Mouse (Mus musculus): ENCODE measurements around the gene Acox2.
A peak's percentile ranks its signal among the peaks of the same experiment; 100 is the strongest.

Gene Acox2

GRCm38 (mm10) chr14:8214299-8215207, 44.6 kb downstream of the Acox2 start:
- peak; percentile 11 to 27 for DNase-seq (ENCODE audit: low read depth in 2 of 2, low spot score in 2 of 2)

- DNase-seq (ENCODE audit: low read depth in 2 of 2, low spot score in 2 of 2) = peak; percentile 93 to 94
Observed at GRCm38 (mm10) chr14:8213803-8214224, 45.3 kb downstream of the Acox2 start, which contains the start of gene Kctd6. TSS of gene Kctd6 (plus strand) at chr14:8214140.

GRCm38 (mm10) chr14:8212996-8213395, 46.2 kb downstream of the Acox2 start:
- no peak for DNase-seq (ENCODE audit: low read depth in 2 of 2, low spot score in 2 of 2)

- DNase-seq (ENCODE audit: low read depth in 2 of 2, low spot score in 2 of 2) = no peak
Observed at GRCm38 (mm10) chr14:8209896-8210295, 49.3 kb downstream of the Acox2 start.

GRCm38 (mm10) chr14:8208876-8209275, 50.3 kb downstream of the Acox2 start:
- no peak for DNase-seq (ENCODE audit: low read depth in 2 of 2, low spot score in 2 of 2)

- no peak for DNase-seq (ENCODE audit: low read depth in 2 of 2, low spot score in 2 of 2)
Observed at GRCm38 (mm10) chr14:8207543-8207942, 51.6 kb downstream of the Acox2 start.

GRCm38 (mm10) chr14:8207105-8207504, 52.0 kb downstream of the Acox2 start:
- no peak for DNase-seq (ENCODE audit: low read depth in 2 of 2, low spot score in 2 of 2)

- no peak for DNase-seq (ENCODE audit: low read depth in 2 of 2, low spot score in 2 of 2)
Observed at GRCm38 (mm10) chr14:8206179-8206910, 52.8 kb downstream of the Acox2 start.

GRCm38 (mm10) chr14:8201715-8202114, 57.4 kb downstream of the Acox2 start:
- no peak for DNase-seq (ENCODE audit: low read depth in 2 of 2, low spot score in 2 of 2)

GRCm38 (mm10) chr14:8200769-8201168, 58.4 kb downstream of the Acox2 start:
- no peak for DNase-seq (ENCODE audit: low read depth in 2 of 2, low spot score in 2 of 2)

GRCm38 (mm10) chr14:8192727-8193126, 66.4 kb downstream of the Acox2 start:
- DNase-seq (ENCODE audit: low read depth in 2 of 2, low spot score in 2 of 2) = no peak

- DNase-seq (ENCODE audit: low read depth in 2 of 2, low spot score in 2 of 2) = no peak
Observed at GRCm38 (mm10) chr14:8191331-8191965, 67.7 kb downstream of the Acox2 start.

GRCm38 (mm10) chr14:8190556-8190955, 68.6 kb downstream of the Acox2 start:
- no peak for DNase-seq (ENCODE audit: low read depth in 2 of 2, low spot score in 2 of 2)

GRCm38 (mm10) chr14:8186278-8187045, 72.7 kb downstream of the Acox2 start:
- DNase-seq (ENCODE audit: low read depth in 2 of 2, low spot score in 2 of 2) = no peak

GRCm38 (mm10) chr14:8183330-8183729, 75.8 kb downstream of the Acox2 start:
- no peak for DNase-seq (ENCODE audit: low read depth in 2 of 2, low spot score in 2 of 2)

GRCm38 (mm10) chr14:8180371-8181035, 78.7 kb downstream of the Acox2 start:
- no peak for DNase-seq (ENCODE audit: low read depth in 2 of 2, low spot score in 2 of 2)

- DNase-seq (ENCODE audit: low read depth in 2 of 2, low spot score in 2 of 2) = no peak
Observed at GRCm38 (mm10) chr14:8176251-8176650, 82.9 kb downstream of the Acox2 start.

All from CD8-positive naive resting alpha-beta T cell, adult 2 months (primary cell).